Mouse (Mus musculus) liver, embryonic 12.5 days (tissue): ENCODE results near the gene Ntn3. TPM values are rescaled to one million over a fixed set of nuclear protein-coding genes. Genes with fewer than 3 reads are reported as not detected.

Experiments
- ATAC-seq: fragments of 200-750 bp; cut with Nextera tagmentation; 2 replicates; pipeline ENCODE4 v1.8.0; 2017; ENCODE audit warnings: moderate number of reproducible peaks, mild to moderate bottlenecking, moderate library complexity
- H3K27ac ChIP-seq: fragments of 300-500 bp; sonication (generic); 2 replicates; pipeline ENCODE4 v1.5.1; 2016; ENCODE audit warnings: mild to moderate bottlenecking
- H3K27me3 ChIP-seq: fragments of 300-500 bp; sonication (generic); replicated peaks from 2 replicates; pipeline ENCODE4 v1.6.1; 2016; ENCODE audit warnings: mild to moderate bottlenecking, moderate library complexity
- H3K36me3 ChIP-seq: fragments of 300-500 bp; sonication (generic); 2 replicates; pipeline ENCODE4 v1.6.1; 2016; ENCODE audit warnings: mild to moderate bottlenecking, moderate library complexity
- H3K4me1 ChIP-seq: fragments of 300-500 bp; sonication (generic); 2 replicates; pipeline ENCODE4 v1.6.1; 2016
- H3K4me2 ChIP-seq: fragments of 300-500 bp; sonication (generic); 2 replicates; pipeline ENCODE4 v1.6.1; 2016; ENCODE audit warnings: mild to moderate bottlenecking, moderate library complexity
- H3K4me3 ChIP-seq: fragments of 300-500 bp; sonication (generic); 2 replicates; pipeline ENCODE4 v1.5.1; 2016; ENCODE audit warnings: mild to moderate bottlenecking, moderate library complexity
- H3K9ac ChIP-seq: fragments of 300-500 bp; sonication (generic); 2 replicates; pipeline ENCODE4 v1.6.1; 2016; ENCODE audit warnings: mild to moderate bottlenecking, moderate library complexity
- H3K9me3 ChIP-seq: fragments of 300-500 bp; sonication (generic); replicated peaks from 2 replicates; pipeline ENCODE4 v1.6.1; 2016; ENCODE audit warnings: mild to moderate bottlenecking, moderate library complexity
- WGBS: fragments of 180-500 bp; shearing (Covaris S2); methylation state at CpG from one replicate; pipeline ENCODE4 v1.1.7; 2016; ENCODE audit not compliant: insufficient replicate concordance; 5-methylcytosine and 5-hydroxymethylcytosine counted together
- polyA plus RNA-seq: library from polyadenylated mRNA; unstranded; fragments of >200 nt; fragmentation: Nextera tagmentation; extraction: Ambion mirVana; gene quantifications from 2 replicates; pipeline ENCODE4 v1.2.1, GENCODE M21; 2016

Gene Ntn3
- polyA plus RNA-seq, 1 experiment from 2014 or later: 2.1 TPM

GRCm38 (mm10) chr17:24170729-24171128, 38.6 kb downstream of the Ntn3 start:
- Histone ChIP-seq H3K4me1 (peaks cover 45% of the 10 kb centered on the region), H3K27me3 (no peaks in the 10 kb centered on the region), H3K9me3 (no peaks in the 10 kb centered on the region), H3K36me3 (peaks cover 20% of the 10 kb centered on the region), H3K9ac (no peak overlapping the region), H3K27ac (peak overlapping the region; percentile 89), H3K4me2 (peak overlapping the region; percentile 88; the same call in 1 of the 2 replicates), H3K4me3 (no peak overlapping the region)
- no peak for ATAC-seq
- WGBS: 48% methylated on average over 5 of the region's 5 CpGs

- peaks cover 51% of the 10 kb centered on the region for H3K4me1 ChIP-seq
- H3K9me3 ChIP-seq: no peaks in the 10 kb centered on the region
- no peaks in the 10 kb centered on the region for H3K27me3 ChIP-seq
- H3K4me3 ChIP-seq: peak overlapping the region; percentile 95
- 61% methylated on average over 3 of the region's 3 CpGs for WGBS
- H3K36me3 ChIP-seq: peaks cover 26% of the 10 kb centered on the region
- H3K27ac ChIP-seq: peak overlapping the region; percentile 89
- ATAC-seq: no peak
- peak overlapping the region; percentile 88 for H3K4me2 ChIP-seq
- H3K9ac ChIP-seq: peak overlapping the region; percentile 95
Measured at GRCm38 (mm10) chr17:24170125-24170524, 39.2 kb downstream of the Ntn3 start.

GRCm38 (mm10) chr17:24169317-24170065, 39.8 kb downstream of the Ntn3 start, which contains the start of gene Atp6v0c:
Gene Atp6v0c (minus strand): TSS chr17:24169702.
- ATAC-seq: peak; percentile 86
- Histone ChIP-seq H3K36me3 (peaks cover 33% of the 10 kb centered on the region), H3K9me3 (no peaks in the 10 kb centered on the region), H3K9ac (peak within 1 kb of the TSS; percentile 95), H3K27ac (peak within 1 kb of the TSS; percentile 89), H3K4me2 (peak within 1 kb of the TSS; percentile 88), H3K4me3 (peak within 1 kb of the TSS; percentile 95), H3K27me3 (no peaks in the 10 kb centered on the region), H3K4me1 (peaks cover 56% of the 10 kb centered on the region)
- WGBS: under 1% methylated on average over 58 of the region's 58 CpGs

- Histone ChIP-seq H3K4me2 (peak overlapping the region; percentile 88), H3K9ac (peak overlapping the region; percentile 95), H3K27ac (peak overlapping the region; percentile 89), H3K4me1 (peaks cover 54% of the 10 kb centered on the region), H3K4me3 (peak overlapping the region; percentile 95), H3K36me3 (peaks cover 34% of the 10 kb centered on the region), H3K27me3 (no peaks in the 10 kb centered on the region), H3K9me3 (no peaks in the 10 kb centered on the region)
- peak; percentile 53 for ATAC-seq
- WGBS: 1% methylated on average over 41 of the region's 41 CpGs
Measured at GRCm38 (mm10) chr17:24168590-24169277, 40.6 kb downstream of the Ntn3 start.

- Histone ChIP-seq H3K9me3 (no peaks in the 10 kb centered on the region), H3K36me3 (peaks cover 34% of the 10 kb centered on the region), H3K4me3 (peak overlapping the region; percentile 95), H3K9ac (peak overlapping the region; percentile 95), H3K4me1 (peaks cover 56% of the 10 kb centered on the region), H3K27me3 (no peaks in the 10 kb centered on the region), H3K27ac (peak overlapping the region; percentile 89), H3K4me2 (peak overlapping the region; percentile 88)
- ATAC-seq: no peak
- 40% methylated on average over 7 of the region's 7 CpGs for WGBS
Measured at GRCm38 (mm10) chr17:24167891-24168505, 41.3 kb downstream of the Ntn3 start.

- no peaks in the 10 kb centered on the region for H3K9me3 ChIP-seq
- peaks cover 65% of the 10 kb centered on the region for H3K4me1 ChIP-seq
- H3K9ac ChIP-seq: peak overlapping the region; percentile 6; the same call in 1 of the 2 replicates
- WGBS: 67% methylated on average over 6 of the region's 6 CpGs
- no peaks in the 10 kb centered on the region for H3K27me3 ChIP-seq
- H3K4me2 ChIP-seq: peak overlapping the region; percentile 88
- peak overlapping the region; percentile 89 for H3K27ac ChIP-seq
- 0 out of 2 replicates have a peak overlapping the region, but pooled peaks have one; percentile 95 for H3K4me3 ChIP-seq
- no peak for ATAC-seq
- peaks cover 34% of the 10 kb centered on the region for H3K36me3 ChIP-seq
Measured at GRCm38 (mm10) chr17:24167120-24167519, 42.2 kb downstream of the Ntn3 start.

GRCm38 (mm10) chr17:24164566-24165259, 44.6 kb downstream of the Ntn3 start:
- Histone ChIP-seq H3K4me2 (no peak overlapping the region), H3K36me3 (peaks cover 34% of the 10 kb centered on the region), H3K4me3 (no peak overlapping the region), H3K27me3 (no peaks in the 10 kb centered on the region), H3K9ac (no peak overlapping the region), H3K4me1 (peaks cover 57% of the 10 kb centered on the region), H3K27ac (peak overlapping the region; percentile 68), H3K9me3 (no peaks in the 10 kb centered on the region)
- ATAC-seq: no peak
- 69% methylated on average over 11 of the region's 11 CpGs for WGBS

- under 1% methylated on average over 47 of the region's 47 CpGs for WGBS
- peak within 1 kb of the TSS; percentile 85 for H3K9ac ChIP-seq
- H3K36me3 ChIP-seq: peaks cover 34% of the 10 kb centered on the region
- H3K27me3 ChIP-seq: no peaks in the 10 kb centered on the region
- peak within 1 kb of the TSS; percentile 71 for H3K4me3 ChIP-seq
- ATAC-seq: peak; percentile 86
- H3K4me1 ChIP-seq: peaks cover 64% of the 10 kb centered on the region
- peak within 1 kb of the TSS; percentile 99 for H3K4me2 ChIP-seq
- no peaks in the 10 kb centered on the region for H3K9me3 ChIP-seq
- peak within 1 kb of the TSS; percentile 97 for H3K27ac ChIP-seq
Measured at GRCm38 (mm10) chr17:24163176-24163962, 46.0 kb downstream of the Ntn3 start, which contains the start of gene Amdhd2. Gene Amdhd2 (minus strand): TSS chr17:24163766.

GRCm38 (mm10) chr17:24162584-24163175, 46.7 kb downstream of the Ntn3 start:
- peak overlapping the region; percentile 71 for H3K4me3 ChIP-seq

GRCm38 (mm10) chr17:24161466-24161865, 47.9 kb downstream of the Ntn3 start:
- Histone ChIP-seq H3K9ac (no peak overlapping the region), H3K4me2 (0 out of 2 replicates have a peak overlapping the region, but pooled peaks have one; percentile 99), H3K4me3 (no peak overlapping the region), H3K27me3 (no peaks in the 10 kb centered on the region), H3K27ac (no peak overlapping the region), H3K36me3 (peaks cover 28% of the 10 kb centered on the region), H3K4me1 (peaks cover 45% of the 10 kb centered on the region), H3K9me3 (no peaks in the 10 kb centered on the region)
- no peak for ATAC-seq
- 74% methylated on average over 5 of the region's 5 CpGs for WGBS

More at GRCm38 (mm10) chr17:24162584-24163175, 46.7 kb downstream of the Ntn3 start:
- Histone ChIP-seq H3K4me1 (peaks cover 57% of the 10 kb centered on the region), H3K27ac (peak overlapping the region; percentile 97), H3K27me3 (no peaks in the 10 kb centered on the region), H3K9me3 (no peaks in the 10 kb centered on the region), H3K36me3 (peaks cover 37% of the 10 kb centered on the region), H3K4me2 (peak overlapping the region; percentile 99), H3K9ac (peak overlapping the region; percentile 85)
- 3% methylated on average over 17 of the region's 17 CpGs for WGBS
- no peak for ATAC-seq
